Mouse (Mus musculus): ENCODE measurements around the gene Sdk2. TPM values are rescaled to one million over a fixed set of nuclear protein-coding genes. Genes with fewer than 3 reads are reported as not detected.

Sdk2 gene
- polyA plus RNA-seq, 1 experiment from 2014 or later, result 0.66 TPM

DNA sequence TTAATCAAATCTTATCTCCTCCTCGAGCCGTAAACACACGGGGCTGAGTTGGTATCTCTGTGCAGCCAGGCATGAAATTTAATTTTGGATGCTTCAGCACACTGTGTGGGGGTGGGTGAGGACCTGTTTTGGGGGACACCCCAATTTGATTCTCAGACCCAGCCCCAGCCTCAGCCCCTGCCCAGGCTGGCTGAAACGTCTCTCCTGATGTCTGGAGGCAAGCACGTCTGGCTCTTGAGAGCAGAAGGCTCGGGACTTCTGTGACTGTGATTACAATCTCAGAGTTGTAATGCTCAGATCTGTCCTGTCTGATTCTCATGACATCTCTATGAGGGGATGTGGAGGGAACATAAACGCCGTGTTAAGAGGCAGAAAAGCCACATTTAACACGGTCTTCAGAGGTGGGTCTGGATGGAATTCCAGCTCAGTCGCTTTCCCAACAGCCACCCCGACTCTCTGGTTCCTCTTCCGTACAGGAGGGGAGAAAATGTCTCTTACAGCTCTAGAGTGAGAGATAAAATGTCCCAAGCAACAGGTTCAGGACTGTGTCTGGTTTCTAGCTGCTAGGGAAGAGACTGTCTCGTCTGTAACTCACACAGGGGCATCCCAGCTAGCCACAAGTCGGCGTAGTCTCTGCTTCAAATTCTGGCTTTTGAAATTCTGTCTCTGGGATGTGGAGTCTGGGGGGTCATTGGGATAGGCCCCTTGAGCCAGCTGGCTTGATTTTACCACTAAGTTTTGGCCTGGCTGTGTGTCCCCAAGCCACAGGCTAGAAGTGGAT, 50.5 kb downstream of the Sdk2 start:
- WGBS, result 50% methylated on average over 15 of the region's 15 CpGs
- Histone ChIP-seq H3K4me3 (ENCODE audit: low read depth, low read length) (no peak overlapping the region), H3K4me1 (replicated peaks; ENCODE audit: control insufficient read depth, insufficient read depth, low read length) (no peaks in the 10 kb centered on the region), H3K9ac (ENCODE audit: low read depth, low read length) (no peak overlapping the region), H3K27ac (ENCODE audit: low read depth, low read length) (no peak overlapping the region), H3K27me3 (replicated peaks; ENCODE audit: control insufficient read depth, insufficient read depth, low read length) (0 out of 2 replicates have a peak, but pooled peaks cover 3% of the 10 kb centered on the region), H3K4me2 (replicated peaks; ENCODE audit: low read depth) (no peak overlapping the region), H3K9me3 (ENCODE audit: control insufficient read depth) (no peaks in the 10 kb centered on the region), H3K36me3 (ENCODE audit: control insufficient read depth, insufficient read depth) (no peaks in the 10 kb centered on the region)
- TF ChIP-seq CTCF (IDR thresholded peaks at IDR 0.05; ENCODE audit: low read depth), result no peak
- no peak for ATAC-seq

DNA sequence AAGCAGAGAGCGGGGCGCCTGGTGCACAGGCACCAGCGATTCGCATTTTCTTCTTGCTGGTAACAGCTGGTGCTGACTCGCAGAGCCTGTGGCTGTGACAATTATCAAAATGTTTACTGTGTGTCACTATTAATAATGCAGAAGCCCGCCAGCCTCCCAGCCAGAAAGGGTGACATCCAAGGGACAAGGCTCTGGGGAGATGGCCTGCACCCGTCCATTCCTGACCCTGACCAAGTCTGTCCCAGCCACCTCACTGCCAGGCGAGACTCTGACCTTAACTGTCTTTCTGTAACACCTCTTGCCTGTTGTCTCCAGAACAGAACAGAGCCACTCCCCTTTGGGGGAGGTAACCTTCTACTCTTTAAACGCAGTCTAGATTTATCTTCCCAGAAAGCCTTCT, 55.3 kb downstream of the Sdk2 start:
- no peak for ATAC-seq
- no peak overlapping the region for H3K4me2 ChIP-seq (replicated peaks; ENCODE audit: low read depth)
- 0 out of 2 replicates have a peak, but pooled peaks cover 3% of the 10 kb centered on the region for H3K27me3 ChIP-seq (replicated peaks; ENCODE audit: control insufficient read depth, insufficient read depth, low read length)
- no peak overlapping the region for H3K27ac ChIP-seq (ENCODE audit: low read depth, low read length)
- 56% methylated on average over 9 of the region's 9 CpGs for WGBS
- H3K9ac ChIP-seq (ENCODE audit: low read depth, low read length), result no peak overlapping the region
- no peaks in the 10 kb centered on the region for H3K4me1 ChIP-seq (replicated peaks; ENCODE audit: control insufficient read depth, insufficient read depth, low read length)
- no peak for TF ChIP-seq CTCF (IDR thresholded peaks at IDR 0.05; ENCODE audit: low read depth)
- no peaks in the 10 kb centered on the region for H3K9me3 ChIP-seq (ENCODE audit: control insufficient read depth)
- no peaks in the 10 kb centered on the region for H3K36me3 ChIP-seq (ENCODE audit: control insufficient read depth, insufficient read depth)
- H3K4me3 ChIP-seq (ENCODE audit: low read depth, low read length), result no peak overlapping the region

DNA sequence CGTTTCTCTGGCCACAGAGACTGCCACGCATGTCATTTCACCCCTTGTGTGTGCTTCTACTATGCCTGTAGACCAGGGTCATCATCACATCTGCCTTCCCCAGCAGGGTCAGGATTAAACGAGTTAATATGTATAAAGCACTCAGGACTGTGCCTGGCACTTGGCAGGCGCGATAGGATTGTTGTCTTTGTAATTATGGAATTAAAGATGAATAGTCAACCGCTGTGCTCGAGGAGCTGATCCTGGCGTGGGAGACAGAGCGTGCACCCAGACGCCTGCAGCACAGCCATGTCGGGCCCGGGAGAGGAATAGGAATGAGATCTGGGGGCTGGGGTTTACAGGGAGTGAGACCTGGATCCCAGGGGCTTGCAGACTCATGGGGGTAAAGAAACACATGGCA, 61.0 kb downstream of the Sdk2 start:
- Histone ChIP-seq H3K4me1 (replicated peaks; ENCODE audit: control insufficient read depth, insufficient read depth, low read length) (no peaks in the 10 kb centered on the region), H3K27me3 (replicated peaks; ENCODE audit: control insufficient read depth, insufficient read depth, low read length) (no peaks in the 10 kb centered on the region), H3K27ac (ENCODE audit: low read depth, low read length) (no peak overlapping the region), H3K9ac (ENCODE audit: low read depth, low read length) (no peak overlapping the region), H3K4me2 (replicated peaks; ENCODE audit: low read depth) (no peak overlapping the region), H3K4me3 (ENCODE audit: low read depth, low read length) (no peak overlapping the region), H3K36me3 (ENCODE audit: control insufficient read depth, insufficient read depth) (no peaks in the 10 kb centered on the region), H3K9me3 (ENCODE audit: control insufficient read depth) (no peaks in the 10 kb centered on the region)
- no peak for TF ChIP-seq CTCF (IDR thresholded peaks at IDR 0.05; ENCODE audit: low read depth)
- ATAC-seq, result no peak
- WGBS, result 51% methylated on average over 12 of the region's 12 CpGs

DNA sequence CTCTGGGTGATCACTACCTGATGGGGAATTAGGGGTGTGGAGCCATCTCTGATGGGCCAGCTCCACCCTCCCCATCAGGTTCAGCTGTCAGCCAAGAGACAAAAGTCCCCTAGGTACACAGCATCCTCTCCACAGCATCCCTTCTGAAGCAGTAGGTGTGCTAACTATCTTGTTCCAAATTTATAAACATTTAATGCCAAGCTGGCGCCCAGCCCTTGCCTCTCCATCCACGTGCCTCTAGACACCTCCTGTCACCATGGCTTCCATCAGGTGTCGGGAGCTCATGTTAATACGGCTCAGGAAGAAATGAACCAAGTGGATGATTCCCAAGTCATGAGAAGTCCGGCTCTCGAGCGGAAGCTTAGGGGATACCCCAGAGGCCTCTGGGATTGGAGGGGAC, 62.2 kb downstream of the Sdk2 start:
- TF ChIP-seq CTCF (IDR thresholded peaks at IDR 0.05; ENCODE audit: low read depth), result no peak
- Histone ChIP-seq H3K4me3 (ENCODE audit: low read depth, low read length) (no peak overlapping the region), H3K4me2 (replicated peaks; ENCODE audit: low read depth) (no peak overlapping the region), H3K9me3 (ENCODE audit: control insufficient read depth) (no peaks in the 10 kb centered on the region), H3K27me3 (replicated peaks; ENCODE audit: control insufficient read depth, insufficient read depth, low read length) (no peaks in the 10 kb centered on the region), H3K4me1 (replicated peaks; ENCODE audit: control insufficient read depth, insufficient read depth, low read length) (no peaks in the 10 kb centered on the region), H3K9ac (ENCODE audit: low read depth, low read length) (no peak overlapping the region), H3K27ac (ENCODE audit: low read depth, low read length) (no peak overlapping the region), H3K36me3 (ENCODE audit: control insufficient read depth, insufficient read depth) (no peaks in the 10 kb centered on the region)
- WGBS, result 85% methylated on average over 7 of the region's 7 CpGs
- ATAC-seq, result no peak

DNA sequence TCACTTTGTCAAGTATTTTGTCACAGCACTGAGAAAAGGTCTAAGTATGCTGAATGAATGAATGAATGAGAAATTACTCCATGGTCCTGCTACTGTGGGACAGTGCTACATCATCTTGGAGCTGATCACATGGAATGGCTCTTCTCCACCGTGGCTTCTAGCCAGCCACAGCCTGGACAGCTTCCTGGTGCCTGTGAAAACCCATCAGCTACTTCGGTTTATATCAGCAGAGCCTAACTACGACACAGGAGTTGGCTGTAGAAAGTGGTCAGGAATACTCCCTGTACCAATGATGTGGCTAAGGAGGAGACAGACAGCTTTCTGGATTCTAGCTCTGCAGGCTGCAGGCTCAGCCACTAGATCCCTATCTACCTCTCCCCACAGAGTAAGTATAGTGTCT, 63.7 kb downstream of the Sdk2 start:
- H3K4me3 ChIP-seq (ENCODE audit: low read depth, low read length), result no peak overlapping the region
- H3K27me3 ChIP-seq (replicated peaks; ENCODE audit: control insufficient read depth, insufficient read depth, low read length), result no peaks in the 10 kb centered on the region
- H3K4me2 ChIP-seq (replicated peaks; ENCODE audit: low read depth), result no peak overlapping the region
- ATAC-seq, result no peak
- no peak overlapping the region for H3K9ac ChIP-seq (ENCODE audit: low read depth, low read length)
- no peaks in the 10 kb centered on the region for H3K9me3 ChIP-seq (ENCODE audit: control insufficient read depth)
- H3K36me3 ChIP-seq (ENCODE audit: control insufficient read depth, insufficient read depth), result no peaks in the 10 kb centered on the region
- H3K4me1 ChIP-seq (replicated peaks; ENCODE audit: control insufficient read depth, insufficient read depth, low read length), result no peaks in the 10 kb centered on the region
- 64% methylated on average over 3 of the region's 3 CpGs for WGBS
- no peak overlapping the region for H3K27ac ChIP-seq (ENCODE audit: low read depth, low read length)
- TF ChIP-seq CTCF (IDR thresholded peaks at IDR 0.05; ENCODE audit: low read depth), result no peak

DNA sequence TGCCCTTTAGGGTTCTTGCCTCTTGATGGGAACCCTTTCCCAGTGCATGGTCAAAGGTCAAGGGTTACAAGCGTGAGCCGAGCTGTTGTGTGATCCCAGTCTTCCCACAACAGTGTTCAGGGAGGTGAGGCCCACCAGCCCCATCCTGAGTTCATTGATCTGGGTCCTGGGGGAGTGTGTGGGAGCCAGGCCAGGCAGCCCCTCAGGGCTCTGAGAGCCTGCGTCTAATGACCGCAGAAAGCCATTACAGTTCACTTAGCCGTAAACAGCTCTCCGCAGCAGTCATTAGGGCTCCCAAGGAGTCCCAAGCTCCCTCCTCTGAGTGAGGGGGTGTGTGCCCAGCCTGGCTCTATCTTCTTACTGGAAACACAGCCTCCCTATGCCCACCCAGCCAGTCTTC, 66.8 kb downstream of the Sdk2 start:
- Histone ChIP-seq H3K4me3 (ENCODE audit: low read depth, low read length) (no peak overlapping the region), H3K9ac (ENCODE audit: low read depth, low read length) (no peak overlapping the region), H3K27me3 (replicated peaks; ENCODE audit: control insufficient read depth, insufficient read depth, low read length) (no peaks in the 10 kb centered on the region), H3K4me1 (replicated peaks; ENCODE audit: control insufficient read depth, insufficient read depth, low read length) (no peaks in the 10 kb centered on the region), H3K9me3 (ENCODE audit: control insufficient read depth) (no peaks in the 10 kb centered on the region), H3K4me2 (replicated peaks; ENCODE audit: low read depth) (no peak overlapping the region), H3K36me3 (ENCODE audit: control insufficient read depth, insufficient read depth) (no peaks in the 10 kb centered on the region), H3K27ac (ENCODE audit: low read depth, low read length) (no peak overlapping the region)
- TF ChIP-seq CTCF (IDR thresholded peaks at IDR 0.05; ENCODE audit: low read depth), result no peak
- no peak for ATAC-seq
- WGBS, result 62% methylated on average over 6 of the region's 6 CpGs
